Mouse (Mus musculus) megakaryocyte, embryonic 14.5 days (primary cell): ENCODE measurements around the gene Acot5. TPM values are rescaled to one million over a fixed set of nuclear protein-coding genes. Genes with fewer than 3 reads are reported as not detected.
"Not testable (repeated sequence)": the region's sequence is repeated elsewhere in the genome, so short reads cannot be mapped to it uniquely, and the experiment has no call there.

Experiments
- H3K27me3 ChIP-seq: replicated peaks from 2 replicates; pipeline ENCODE3; 2012; ENCODE audit warnings: inconsistent platforms
- H3K36me3 ChIP-seq: replicated peaks from 2 replicates; pipeline ENCODE3; 2012; ENCODE audit warnings: low read length, inconsistent platforms, mixed read lengths
- H3K4me1 ChIP-seq: 2 replicates; pipeline ENCODE4 v1.6.1; 2012; ENCODE audit warnings: inconsistent platforms
- H3K4me3 ChIP-seq: replicated peaks from 2 replicates; pipeline ENCODE3; 2012; ENCODE audit warnings: moderate library complexity, mild to moderate bottlenecking, inconsistent platforms
- H3K9me3 ChIP-seq: 2 replicates; pipeline ENCODE4 v1.6.1; 2012; ENCODE audit warnings: inconsistent platforms
- FLI1 ChIP-seq: IDR thresholded peaks from 2 replicates; pipeline ENCODE4 v1.6.1; 2012; ENCODE audit warnings: low read length, inconsistent platforms, mixed read lengths
- GATA1 ChIP-seq: IDR thresholded peaks from 3 replicates; pipeline ENCODE4 v1.6.1; 2012; ENCODE audit warnings: mixed read lengths, low read length, inconsistent platforms, borderline replicate concordance
- polyA plus RNA-seq: library from polyadenylated mRNA; stranded (reverse); fragments of >175 nt; gene quantifications from 2 replicates; pipeline ENCODE4 v1.2.3, GENCODE M21; 2012; ENCODE audit warnings: low replicate concordance; ENCODE audit not compliant: insufficient read depth

Gene Acot5
- polyA plus RNA-seq, 1 experiment = not detected

GRCm38 (mm10) chr12:84099605-84100004 lies 30.5 kb downstream of the Acot5 start:
- peaks cover 18% of the 10 kb centered on the region for H3K9me3 ChIP-seq
- no peaks in the 10 kb centered on the region for H3K36me3 ChIP-seq
- H3K4me3 ChIP-seq = no peak overlapping the region
- TF ChIP-seq GATA1 (no peak), FLI1 (no peak)
- peaks cover 8% of the 10 kb centered on the region for H3K4me1 ChIP-seq
- peaks cover 14% of the 10 kb centered on the region for H3K27me3 ChIP-seq

GRCm38 (mm10) chr12:84100071-84100470 lies 30.9 kb downstream of the Acot5 start:
- peaks cover 14% of the 10 kb centered on the region for H3K27me3 ChIP-seq
- H3K9me3 ChIP-seq = peaks cover 18% of the 10 kb centered on the region
- no peak overlapping the region for H3K4me3 ChIP-seq
- H3K36me3 ChIP-seq = no peaks in the 10 kb centered on the region
- H3K4me1 ChIP-seq = peaks cover 8% of the 10 kb centered on the region
- TF ChIP-seq FLI1 (no peak), GATA1 (no peak)

- H3K9me3 ChIP-seq = peaks cover 13% of the 10 kb centered on the region
- H3K4me3 ChIP-seq = peak within 1 kb of the TSS; percentile 89
- peaks cover 14% of the 10 kb centered on the region for H3K27me3 ChIP-seq
- H3K36me3 ChIP-seq = not testable (repeated sequence)
- H3K4me1 ChIP-seq = peaks cover 14% of the 10 kb centered on the region
Observed at GRCm38 (mm10) chr12:84100604-84101492, 31.7 kb downstream of the Acot5 start, which contains the start of gene Acot6. Acot6 (plus strand) TSS chr12:84100654.

- peak overlapping the region; percentile 89 for H3K4me3 ChIP-seq
- peaks cover 16% of the 10 kb centered on the region for H3K4me1 ChIP-seq
Observed at GRCm38 (mm10) chr12:84101493-84101845, 32.3 kb downstream of the Acot5 start.

DNA sequence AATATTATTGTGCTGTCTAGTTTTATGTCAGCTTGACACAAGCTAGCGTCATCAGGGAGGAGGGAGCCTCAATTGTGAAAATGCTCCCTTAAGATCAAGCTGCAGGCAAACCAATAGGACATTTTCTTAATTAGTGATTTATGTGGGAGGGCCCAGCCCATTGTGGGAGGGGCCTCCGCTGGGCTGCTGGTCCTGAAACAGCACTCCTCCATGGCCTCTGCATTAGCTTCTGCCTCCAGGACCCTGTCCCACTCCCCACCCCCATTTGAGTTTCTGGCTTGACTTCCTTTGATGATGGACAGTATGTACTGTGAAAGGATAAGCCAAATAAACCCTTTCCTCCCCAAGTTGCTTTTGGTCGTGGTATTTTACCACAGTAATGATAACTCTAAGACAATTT lies 37.9 kb downstream of the Acot5 start:
- Histone ChIP-seq H3K36me3 (peaks cover 6% of the 10 kb centered on the region), H3K4me1 (peaks cover 26% of the 10 kb centered on the region), H3K4me3 (no peak overlapping the region), H3K27me3 (peaks cover 1% of the 10 kb centered on the region), H3K9me3 (peaks cover 15% of the 10 kb centered on the region)
- no peak for TF ChIP-seq FLI1
- TF ChIP-seq GATA1 = no peak

More at GRCm38 (mm10) chr12:84101493-84101845, 32.3 kb downstream of the Acot5 start:
- peaks cover 10% of the 10 kb centered on the region for H3K9me3 ChIP-seq
- TF ChIP-seq FLI1 = no peak
- no peak for TF ChIP-seq GATA1
- no peaks in the 10 kb centered on the region for H3K36me3 ChIP-seq
- peaks cover 14% of the 10 kb centered on the region for H3K27me3 ChIP-seq

GRCm38 (mm10) chr12:84107692-84108091 lies 38.6 kb downstream of the Acot5 start:
- peaks cover 15% of the 10 kb centered on the region for H3K9me3 ChIP-seq
- H3K27me3 ChIP-seq = no peaks in the 10 kb centered on the region
- peaks cover 6% of the 10 kb centered on the region for H3K36me3 ChIP-seq
- TF ChIP-seq GATA1 (no peak), FLI1 (no peak)
- peaks cover 26% of the 10 kb centered on the region for H3K4me1 ChIP-seq
- H3K4me3 ChIP-seq = no peak overlapping the region

DNA sequence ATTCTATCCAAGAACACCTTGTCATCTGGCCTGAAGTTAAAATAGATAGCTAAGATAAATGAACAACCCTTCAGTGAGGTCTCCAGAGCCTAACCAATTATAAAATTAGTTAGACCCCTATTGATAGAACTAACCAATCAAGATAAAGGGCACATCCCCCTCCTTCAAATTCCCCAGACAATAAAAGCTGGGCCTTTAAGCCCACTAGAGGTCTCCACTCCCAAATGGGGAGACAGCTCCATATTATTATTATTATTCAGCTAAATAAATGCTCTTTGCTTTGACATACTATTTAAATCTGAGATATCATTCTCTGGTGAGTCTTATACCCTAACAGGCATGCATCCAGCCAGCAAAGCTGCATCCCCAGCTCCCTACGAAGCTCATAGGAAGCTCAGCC lies 40.8 kb downstream of the Acot5 start:
- H3K4me3 ChIP-seq = no peak overlapping the region
- TF ChIP-seq GATA1 (no peak), FLI1 (no peak)
- H3K9me3 ChIP-seq = peaks cover 8% of the 10 kb centered on the region
- H3K4me1 ChIP-seq = peaks cover 35% of the 10 kb centered on the region
- no peaks in the 10 kb centered on the region for H3K27me3 ChIP-seq
- H3K36me3 ChIP-seq = peaks cover 6% of the 10 kb centered on the region

DNA sequence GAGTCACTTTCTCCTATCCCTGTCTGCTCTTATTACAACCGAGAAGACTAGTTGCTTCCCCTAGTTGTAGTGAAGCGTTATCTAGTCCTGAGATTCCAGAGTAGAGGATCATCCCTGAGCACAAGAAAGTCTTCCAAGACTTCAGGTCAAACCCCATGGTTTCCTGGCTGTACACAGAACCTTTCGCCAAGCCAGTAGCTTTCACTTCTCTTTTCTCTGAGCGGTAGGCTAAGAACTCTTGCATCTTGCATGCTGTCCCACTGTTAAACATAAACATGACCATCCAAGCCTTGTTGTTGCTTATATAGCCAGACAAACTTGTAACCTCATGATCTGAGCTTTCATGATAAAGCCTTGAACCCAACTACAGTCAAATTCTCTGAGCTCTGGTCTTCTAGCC lies 41.7 kb downstream of the Acot5 start:
- no peak for TF ChIP-seq FLI1
- TF ChIP-seq GATA1 = no peak
- Histone ChIP-seq H3K9me3 (peaks cover 8% of the 10 kb centered on the region), H3K4me1 (peaks cover 34% of the 10 kb centered on the region), H3K36me3 (peaks cover 6% of the 10 kb centered on the region), H3K4me3 (no peak overlapping the region), H3K27me3 (no peaks in the 10 kb centered on the region)

- no peaks in the 10 kb centered on the region for H3K27me3 ChIP-seq
- no peak for TF ChIP-seq GATA1
- no peak for TF ChIP-seq FLI1
- H3K4me3 ChIP-seq = peak overlapping the region; percentile 92
- H3K36me3 ChIP-seq = no peaks in the 10 kb centered on the region
- peaks cover 15% of the 10 kb centered on the region for H3K4me1 ChIP-seq
- H3K9me3 ChIP-seq = no peaks in the 10 kb centered on the region
Observed at GRCm38 (mm10) chr12:84113676-84114075, 44.6 kb downstream of the Acot5 start.

DNA sequence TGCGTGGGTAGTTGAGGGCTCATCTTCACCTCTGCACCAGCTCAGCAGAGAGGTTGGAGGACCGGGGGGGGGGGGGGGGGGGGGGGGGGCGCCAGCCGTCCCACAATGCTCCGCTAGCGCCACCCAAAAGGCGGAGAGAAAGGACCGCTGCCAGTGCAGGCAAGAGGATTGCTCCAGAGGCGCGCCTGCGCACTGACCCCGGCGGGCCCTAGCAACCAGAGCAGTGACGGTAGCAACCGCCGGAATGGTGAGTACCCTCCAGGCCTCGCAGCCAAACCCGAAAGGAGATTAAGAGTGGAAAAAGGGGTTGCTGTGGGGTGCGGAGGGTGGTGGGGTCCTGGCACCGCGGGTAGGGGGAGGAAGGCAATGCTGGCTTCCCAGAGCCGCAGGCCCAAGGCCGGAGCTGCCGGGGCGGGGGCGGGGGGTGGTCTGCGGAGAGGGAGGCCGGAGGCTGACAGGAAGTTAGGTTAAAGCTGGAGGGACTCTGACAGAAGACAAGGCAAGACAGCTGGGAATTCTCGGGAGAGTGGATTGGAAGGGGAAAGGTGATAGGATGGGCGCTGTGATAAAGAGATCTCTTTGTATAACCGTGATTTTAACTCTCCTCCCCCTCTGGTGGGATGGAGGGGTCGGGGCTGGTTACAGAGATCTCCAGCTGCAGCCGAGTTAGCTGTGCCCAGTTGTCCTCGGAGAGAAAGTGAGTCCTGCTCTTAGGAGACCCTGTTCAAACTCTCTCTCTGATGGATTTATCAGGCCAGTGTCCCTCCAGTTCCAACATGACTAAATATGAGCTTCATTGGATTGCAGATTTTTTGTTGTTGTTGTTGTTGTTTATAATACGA lies 45.2 kb downstream of the Acot5 start, which contains the start of gene Dnal1:
TSS of gene Dnal1 (plus strand) at position 214 of the 842 bp plus-strand sequence.
- TF ChIP-seq FLI1 (no peak), GATA1 (no peak)
- H3K9me3 ChIP-seq = no peaks in the 10 kb centered on the region
- peaks cover 15% of the 10 kb centered on the region for H3K4me1 ChIP-seq
- no peaks in the 10 kb centered on the region for H3K27me3 ChIP-seq
- peak within 1 kb of the TSS; percentile 92 for H3K4me3 ChIP-seq
- H3K36me3 ChIP-seq = no peaks in the 10 kb centered on the region
